Mouse (Mus musculus) hematopoietic stem cell, adult 5-6 weeks (primary cell): ENCODE measurements around the gene Dut. TPM values are rescaled to one million over a fixed set of nuclear protein-coding genes. Genes with fewer than 3 reads are reported as not detected.
"Not testable (repeated sequence)": the region's sequence is repeated elsewhere in the genome, so short reads cannot be mapped to it uniquely, and the experiment has no call there.

Source experiments
- ATAC-seq, 2 experiments: fragments of 125-278 bp in 1 of 2; replicated peaks in 1 of 2; 2 replicates each; pipeline ENCODE4 v1.8.0; 2016 to 2017; ENCODE audit warnings: inconsistent platforms in 2 of 2, mild to moderate bottlenecking in 2 of 2, moderate number of reproducible peaks in 2 of 2, low read depth in 1 of 2, moderate TSS enrichment in 1 of 2; ENCODE audit not compliant: low FRiP score in 2 of 2, poor library complexity in 2 of 2, severe bottlenecking in 2 of 2, insufficient read depth in 1 of 2, low TSS enrichment in 1 of 2
- total RNA-seq: library from RNA; stranded (forward); fragments of 172-1452, 232-1000 nt; gene quantifications from 2 replicates; pipeline ENCODE4 v1.2.3, GENCODE M21; 2017

The Dut gene
- total RNA-seq, 1 experiment from 2014 or later, result 167 TPM

GRCm38 (mm10) chr2:125249874-125250273 lies 2.9 kb downstream of the Dut start:
- ATAC-seq, result no peak

DNA sequence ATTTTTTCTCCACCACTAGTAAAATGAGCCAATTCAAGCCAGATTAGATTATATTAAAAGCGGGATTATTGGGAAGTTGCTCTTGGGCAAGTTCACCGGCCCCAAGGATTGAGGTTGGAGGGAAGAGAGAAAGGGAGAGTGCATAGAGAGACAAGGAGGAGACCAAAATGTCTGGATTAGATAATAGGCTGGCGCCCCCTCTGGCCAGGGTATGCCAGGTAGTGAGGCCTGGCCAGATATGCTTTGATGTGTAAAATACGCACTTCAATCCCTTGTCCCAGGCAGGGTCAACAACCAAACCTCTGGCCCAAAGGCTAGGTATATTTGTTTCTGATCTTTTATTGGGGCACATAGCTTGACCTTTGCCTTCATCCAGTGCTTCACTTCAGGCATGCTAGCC lies 4.8 kb downstream of the Dut start:
- ATAC-seq, result no peak

GRCm38 (mm10) chr2:125252275-125252674 lies 5.3 kb downstream of the Dut start:
- ATAC-seq, result peak in 1 of 2 experiments; percentile 40; a peak in 1 of 4 replicates

DNA sequence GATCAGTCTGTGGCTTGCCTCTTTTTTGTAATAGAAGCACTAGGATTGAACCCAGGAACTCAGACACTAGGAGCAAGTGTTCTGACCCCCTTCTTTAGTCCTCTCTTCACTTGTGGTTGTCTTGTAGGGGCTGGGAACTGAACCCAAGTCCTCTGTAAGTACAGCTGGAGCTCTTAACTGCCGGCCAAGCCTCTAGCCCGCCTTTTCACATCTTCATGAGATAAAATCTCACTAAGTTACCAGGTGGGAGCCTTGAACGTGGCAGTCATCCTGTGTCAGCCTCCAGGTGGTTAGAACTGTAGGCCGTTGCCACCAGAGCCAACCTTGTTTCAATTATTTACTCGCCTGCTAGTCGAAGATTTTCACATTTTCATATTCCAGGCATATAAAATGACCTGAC lies 6.7 kb downstream of the Dut start:
- no peak for ATAC-seq

DNA sequence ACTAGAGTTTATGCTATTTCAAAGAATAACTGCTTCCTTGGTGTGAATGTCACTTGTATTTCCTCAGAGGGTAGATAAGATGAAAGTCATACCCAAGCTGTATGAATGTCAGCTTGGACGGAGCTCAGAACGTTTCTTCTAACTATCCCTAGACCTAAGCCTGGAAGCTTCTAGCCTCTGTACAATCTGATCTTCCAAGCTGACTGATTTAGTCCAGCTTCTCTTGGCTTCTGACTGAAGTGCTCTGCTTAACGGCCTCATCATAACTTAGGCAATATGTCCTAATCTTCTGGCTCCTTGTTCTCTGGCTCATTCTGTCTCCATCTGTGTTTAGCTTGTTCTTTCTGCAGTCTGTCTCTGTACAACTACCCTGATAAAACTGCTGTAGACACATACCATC lies 7.6 kb downstream of the Dut start:
- ATAC-seq, result no peak

- ATAC-seq, result no peak
Measured at GRCm38 (mm10) chr2:125255886-125256285, 8.9 kb downstream of the Dut start.

DNA sequence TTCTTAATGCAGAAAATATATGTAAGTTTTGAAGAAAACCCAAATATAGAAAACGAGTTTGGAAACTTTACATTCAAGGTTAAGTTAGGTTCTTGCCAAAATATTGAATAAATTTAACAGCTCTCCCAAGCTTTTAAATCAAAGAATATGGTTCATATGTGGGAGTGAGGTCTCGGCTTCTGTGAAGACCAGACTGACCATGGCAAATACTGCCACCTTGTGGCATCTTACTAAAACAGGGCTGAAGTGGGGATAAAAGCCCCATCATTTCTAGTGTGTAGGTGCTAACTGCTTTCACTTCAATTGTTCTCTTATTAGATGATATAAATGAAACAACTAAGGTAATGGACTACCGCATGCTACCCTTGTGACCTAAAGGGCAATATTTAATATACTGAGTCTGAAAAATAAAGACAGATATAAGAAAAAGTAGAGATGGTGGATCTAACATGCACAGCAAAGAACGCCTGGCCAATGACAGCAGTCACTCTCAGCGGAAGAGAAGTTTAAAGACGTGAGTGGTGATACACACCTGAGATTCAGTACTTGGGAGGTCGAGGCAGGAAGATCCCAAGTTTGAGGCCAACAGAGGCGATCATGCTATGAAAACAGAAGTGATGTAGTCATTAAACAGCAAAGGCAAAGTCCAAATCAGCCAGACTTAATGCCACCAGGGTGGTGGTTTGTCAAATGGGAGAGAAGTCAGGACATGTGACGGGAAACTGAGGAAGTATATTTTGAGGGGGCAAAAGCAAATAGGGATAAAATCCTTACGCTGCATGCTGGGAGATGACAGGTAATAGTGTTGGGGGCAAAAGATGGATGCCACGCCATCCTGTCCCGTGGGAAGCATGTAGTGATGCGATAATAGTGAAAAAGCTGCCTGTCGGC lies 12.5 kb downstream of the Dut start:
- peak; percentile 54 to 55; a peak in 1 of 4 replicates for ATAC-seq

DNA sequence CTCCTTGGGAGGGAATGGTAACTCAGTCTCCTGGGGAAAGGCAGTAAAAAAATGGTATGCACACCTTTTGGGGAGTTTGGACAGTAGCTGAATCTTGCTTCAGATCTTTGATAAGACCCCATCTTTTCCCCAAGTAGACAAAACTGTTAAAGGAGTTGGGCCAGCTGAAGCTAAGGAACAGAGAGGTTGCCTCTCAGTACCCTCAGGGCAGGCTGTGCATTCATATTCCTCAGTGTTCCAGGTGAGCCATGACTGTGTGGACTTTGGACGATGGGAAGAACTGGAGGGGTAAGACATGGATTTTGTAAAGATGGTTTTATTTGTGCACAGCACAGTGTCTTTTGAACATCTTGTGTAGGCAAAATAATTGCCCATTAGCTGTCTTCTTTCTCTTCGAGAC lies 13.3 kb downstream of the Dut start:
- no peak for ATAC-seq

- ATAC-seq, result peak; percentile 26 to 51; a peak in 1 of 4 replicates
Measured at GRCm38 (mm10) chr2:125263056-125263455, 16.1 kb downstream of the Dut start.

DNA sequence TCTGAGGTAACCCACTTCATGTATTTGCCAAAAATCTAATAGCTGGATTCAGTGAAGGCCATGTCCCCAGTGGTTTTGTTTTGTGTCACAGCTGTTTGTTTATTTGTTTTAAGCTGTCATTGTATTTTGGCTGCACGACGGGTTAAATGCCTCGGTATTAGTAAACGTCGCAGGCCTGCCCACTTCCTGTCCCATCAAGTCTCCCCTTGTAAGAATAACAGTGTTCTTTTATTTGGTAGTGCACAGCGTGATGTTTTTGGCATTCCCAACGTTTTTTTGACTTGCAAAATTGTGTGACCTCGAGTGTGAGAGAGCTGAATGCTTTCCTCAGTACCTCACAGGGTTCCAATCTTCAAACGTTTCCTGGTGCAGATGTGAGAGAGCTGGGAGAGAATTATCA lies 16.8 kb downstream of the Dut start:
- ATAC-seq, result no peak

- ATAC-seq, result no peak
Measured at GRCm38 (mm10) chr2:125268876-125269275, 21.9 kb downstream of the Dut start.

- no peak for ATAC-seq
Measured at GRCm38 (mm10) chr2:125275617-125276016, 28.6 kb downstream of the Dut start.

- ATAC-seq, result no peak
Measured at GRCm38 (mm10) chr2:125276692-125277091, 29.7 kb downstream of the Dut start.

- ATAC-seq, result no peak
Measured at GRCm38 (mm10) chr2:125278474-125278873, 31.5 kb downstream of the Dut start.

DNA sequence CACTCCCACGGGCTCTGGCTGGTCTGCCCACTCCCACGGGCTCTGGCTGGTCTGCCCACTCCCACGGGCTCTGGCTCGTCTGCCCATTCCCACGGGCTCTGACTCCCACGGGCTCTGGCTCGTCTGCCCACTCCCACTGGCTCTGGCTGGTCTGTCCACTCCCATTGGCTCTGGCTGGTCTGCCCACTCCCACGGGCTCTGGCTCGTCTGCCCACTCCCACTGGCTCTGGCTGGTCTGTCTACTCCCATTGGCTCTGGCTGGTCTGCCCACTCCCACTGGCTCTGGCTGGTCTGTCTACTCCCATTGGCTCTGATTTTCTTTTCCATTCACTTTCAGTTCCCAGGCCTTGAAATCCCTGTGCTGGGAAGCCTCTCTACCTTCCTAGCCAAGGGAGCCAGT lies 33.0 kb downstream of the Dut start:
- not testable (repeated sequence) for ATAC-seq

DNA sequence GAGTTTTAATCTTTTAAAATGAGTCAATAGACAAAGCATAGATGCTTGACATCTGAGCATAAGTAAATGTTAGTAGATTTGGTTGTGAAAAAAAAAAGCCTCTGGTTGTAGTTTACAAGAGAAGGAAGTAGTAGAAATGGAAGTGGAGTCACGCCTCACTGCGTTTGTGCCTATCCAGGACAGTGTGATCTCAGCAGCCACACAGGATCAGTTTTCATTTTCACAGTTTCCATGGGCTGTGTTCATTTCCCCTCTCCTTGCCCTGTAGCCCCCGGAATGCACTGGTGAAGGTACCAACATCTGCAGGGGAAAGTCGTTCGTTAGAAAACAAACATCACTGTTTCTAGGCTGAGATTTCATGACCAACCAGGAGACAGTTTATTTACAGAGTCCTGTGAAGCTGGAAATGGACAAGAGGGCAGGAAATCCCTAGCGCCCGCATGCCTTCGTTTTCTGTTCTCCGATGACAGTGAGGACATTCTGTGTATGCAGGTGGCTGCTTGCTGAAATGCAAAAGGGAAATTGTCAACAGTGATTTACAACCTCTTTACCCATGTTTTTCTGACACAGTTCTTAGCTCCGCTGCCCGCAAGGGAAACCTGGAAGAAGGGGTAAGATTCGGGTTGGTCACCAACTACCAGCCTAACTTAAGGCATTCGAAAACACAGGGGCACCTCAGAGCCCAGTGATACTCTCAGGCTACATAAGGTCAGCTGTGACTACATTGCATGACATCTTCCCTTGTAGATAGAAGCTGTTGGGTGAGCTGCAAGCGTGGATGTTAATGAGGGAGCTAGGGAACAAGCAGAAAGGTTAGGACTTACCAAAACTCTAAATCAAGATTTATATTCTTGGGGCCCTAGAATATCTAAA lies 35.6 kb downstream of the Dut start:
- ATAC-seq, result peak; percentile 51 to 58

- ATAC-seq, result no peak
Measured at GRCm38 (mm10) chr2:125285777-125286176, 38.8 kb downstream of the Dut start.
